Mouse (Mus musculus): Measurements from ENCODE around the gene D930048N14Rik.
A peak's percentile ranks its signal among the peaks of the same experiment; 100 is the strongest.

GRCm38 (mm10) chr11:51635525-51636322 lies 15.0 kb upstream of the D930048N14Rik start, which contains the start of gene Rmnd5b:
- TF ChIP-seq CTCF (IDR thresholded peaks at IDR 0.05; ENCODE audit: low read depth) (peak; percentile 32; the same call in 1 of the 2 replicates), EP300 (IDR thresholded peaks at IDR 0.05; ENCODE audit: low read depth) (no peak)

Data from liver, postnatal 0 days (tissue).